Mouse (Mus musculus) spleen, adult 2 months (tissue): Measurements from ENCODE around the gene Tmem40. TPM values are rescaled to one million over a fixed set of nuclear protein-coding genes. Genes with fewer than 3 reads are reported as not detected.

ENCODE experiments used
- DNase-seq, 2 experiments: peaks; one replicate each; pipeline versions ENCODE4 v3.0.0 to v3.0.0-alpha.2; 2012 to 2021; ENCODE audit warnings: low spot score in 2 of 2, low read depth in 1 of 2
- H3K27ac ChIP-seq: fragments of 200-500 bp; 2 replicates; pipeline ENCODE4 v1.5.1; 2012; ENCODE audit warnings: low read length, inconsistent platforms; ENCODE audit not compliant: insufficient read depth
- H3K27me3 ChIP-seq: fragments of 200-500 bp; 2 replicates; pipeline ENCODE4 v1.6.1; 2012; ENCODE audit warnings: mild to moderate bottlenecking, moderate library complexity, low read length, inconsistent platforms; ENCODE audit not compliant: control insufficient read depth, insufficient read depth
- H3K36me3 ChIP-seq: fragments of 200-500 bp; 2 replicates; pipeline ENCODE4 v1.6.1; 2012; ENCODE audit warnings: mild to moderate bottlenecking, low read length, inconsistent platforms; ENCODE audit not compliant: control insufficient read depth, insufficient read depth
- H3K4me1 ChIP-seq: fragments of 200-500 bp; 2 replicates; pipeline ENCODE4 v1.6.1; 2011; ENCODE audit warnings: inconsistent platforms; ENCODE audit not compliant: control insufficient read depth, insufficient read depth, insufficient read length
- H3K4me3 ChIP-seq: fragments of 200-500 bp; 2 replicates; pipeline ENCODE4 v1.5.1; 2011; ENCODE audit warnings: mild to moderate bottlenecking, inconsistent platforms; ENCODE audit not compliant: insufficient read depth, insufficient read length; ENCODE audit errors: extremely low read depth
- CTCF ChIP-seq: fragments of 200-500 bp; IDR thresholded peaks from 2 replicates; pipeline ENCODE4 v1.5.1; 2011; ENCODE audit warnings: mild to moderate bottlenecking, inconsistent platforms; ENCODE audit not compliant: insufficient read depth, insufficient read length, insufficient replicate concordance; ENCODE audit errors: extremely low read depth
- POLR2A ChIP-seq: fragments of 200-500 bp; IDR thresholded peaks from 2 replicates; pipeline ENCODE4 v1.6.1; 2011; ENCODE audit warnings: low read depth, low read length, inconsistent platforms
- WGBS: fragments of 180-500 bp; shearing (Covaris S2); methylation state at CpG from one replicate; pipeline ENCODE4 v1.1.7; 2018; 5-methylcytosine and 5-hydroxymethylcytosine counted together
- polyA plus RNA-seq: library from polyadenylated mRNA; depleted of rRNA; stranded (reverse); fragments of >200 nt; gene quantifications from 2 replicates; pipeline ENCODE4 v1.2.3, GENCODE M21; 2012

Tmem40 gene
- polyA plus RNA-seq, 1 experiment = 10.2 TPM

DNA sequence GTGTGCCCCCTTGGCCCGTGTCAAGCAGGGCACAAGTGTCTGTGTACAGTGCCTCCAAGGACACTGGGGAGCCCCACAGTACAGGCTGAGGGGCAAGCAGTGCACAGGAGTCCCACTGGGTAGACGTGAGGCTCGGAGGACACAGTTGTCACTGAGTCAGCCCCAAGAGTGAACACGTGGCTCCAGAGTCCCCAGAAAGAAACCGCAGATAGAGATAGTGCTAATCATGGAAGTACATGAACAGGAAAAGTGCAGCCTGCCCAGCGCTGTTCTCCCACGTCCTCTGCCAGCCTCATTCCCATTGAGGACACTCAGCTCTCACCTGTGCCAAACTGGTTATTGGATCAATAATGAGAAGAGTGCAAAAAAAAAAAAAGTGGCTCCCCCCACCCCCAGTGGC is 6.7 kb downstream of the Tmem40 start:
- Histone ChIP-seq H3K4me3 (no peak overlapping the region), H3K4me1 (peaks cover 4% of the 10 kb centered on the region; the same call in 1 of the 2 replicates), H3K27me3 (no peaks in the 10 kb centered on the region), H3K27ac (no peak overlapping the region), H3K36me3 (no peaks in the 10 kb centered on the region)
- no peak for DNase-seq
- WGBS = 85% methylated on average over 7 of the region's 7 CpGs
- TF ChIP-seq POLR2A = no peak
- no peak for TF ChIP-seq CTCF

DNA sequence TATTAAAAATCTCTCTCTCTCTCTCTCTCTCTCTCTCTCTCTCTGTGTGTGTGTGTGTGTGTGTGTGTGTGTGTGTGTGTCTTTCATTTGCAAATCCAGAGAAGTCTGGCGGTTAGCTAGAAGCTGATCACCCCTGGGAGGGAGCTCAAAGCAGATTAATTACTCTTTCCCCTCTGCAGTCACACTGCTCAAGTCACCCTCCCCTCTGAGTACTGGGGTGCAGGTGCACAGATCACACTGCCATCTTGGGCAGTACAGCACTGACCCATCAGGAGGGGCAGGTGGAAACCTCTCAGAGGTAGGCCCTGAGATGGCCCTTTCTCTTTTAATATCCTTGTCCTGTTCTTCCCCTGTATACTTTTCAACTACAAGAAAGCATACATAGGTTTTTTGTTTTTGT is 15.9 kb downstream of the Tmem40 start:
- Histone ChIP-seq H3K27me3 (no peaks in the 10 kb centered on the region), H3K4me1 (no peaks in the 10 kb centered on the region), H3K36me3 (no peaks in the 10 kb centered on the region), H3K4me3 (no peak overlapping the region), H3K27ac (no peak overlapping the region)
- TF ChIP-seq POLR2A = no peak
- TF ChIP-seq CTCF = no peak
- WGBS = 89% methylated on average over 1 of the region's 1 CpGs
- DNase-seq = no peak

DNA sequence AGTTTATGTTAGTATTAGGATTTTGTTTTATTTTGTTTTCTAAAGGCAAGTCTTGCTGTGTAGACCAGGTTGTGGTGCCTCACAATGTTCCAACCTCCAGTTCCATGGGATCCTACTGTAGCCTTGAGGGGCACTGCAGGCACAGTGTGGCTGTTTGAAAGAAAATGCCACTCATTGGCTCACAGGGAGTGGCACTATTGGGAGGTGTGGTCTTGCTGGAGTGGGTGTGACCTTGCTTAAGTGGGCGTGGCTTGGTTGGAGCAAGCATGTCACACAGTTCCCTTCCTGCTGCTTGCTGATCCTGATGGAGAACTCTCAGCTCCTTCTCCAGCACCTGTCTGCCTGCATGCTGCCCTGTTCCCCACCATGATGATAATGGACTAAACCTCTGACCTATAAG is 18.6 kb downstream of the Tmem40 start:
- no peak overlapping the region for H3K4me3 ChIP-seq
- DNase-seq = no peak
- no peak overlapping the region for H3K27ac ChIP-seq
- H3K4me1 ChIP-seq = no peaks in the 10 kb centered on the region
- WGBS = 52% methylated on average over 1 of the region's 1 CpGs
- no peak for TF ChIP-seq CTCF
- no peak for TF ChIP-seq POLR2A
- no peaks in the 10 kb centered on the region for H3K36me3 ChIP-seq
- H3K27me3 ChIP-seq = no peaks in the 10 kb centered on the region

DNA sequence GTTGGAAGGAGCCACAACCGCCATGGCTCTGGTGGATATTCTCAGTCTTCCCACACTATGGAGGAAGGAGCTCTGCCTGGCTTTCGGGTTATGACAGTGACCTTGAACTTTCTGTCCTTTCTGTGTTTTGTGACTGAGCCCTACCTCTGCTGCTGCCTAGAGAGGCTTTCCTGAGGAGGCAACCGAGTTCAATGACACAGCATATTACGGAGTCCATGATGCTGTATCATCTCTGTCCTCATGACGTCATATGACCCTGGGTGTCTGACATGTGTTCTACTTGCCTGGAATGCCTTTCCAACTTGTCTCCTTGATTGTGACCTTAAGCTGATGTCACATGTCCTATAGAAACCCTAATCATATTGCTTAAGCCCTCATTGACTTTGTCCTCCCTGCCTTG is 23.2 kb downstream of the Tmem40 start:
- TF ChIP-seq POLR2A (no peak), CTCF (no peak)
- no peaks in the 10 kb centered on the region for H3K27me3 ChIP-seq
- H3K4me1 ChIP-seq = no peaks in the 10 kb centered on the region
- 85% methylated on average over 5 of the region's 5 CpGs for WGBS
- H3K27ac ChIP-seq = no peak overlapping the region
- H3K4me3 ChIP-seq = no peak overlapping the region
- no peak for DNase-seq
- no peaks in the 10 kb centered on the region for H3K36me3 ChIP-seq

DNA sequence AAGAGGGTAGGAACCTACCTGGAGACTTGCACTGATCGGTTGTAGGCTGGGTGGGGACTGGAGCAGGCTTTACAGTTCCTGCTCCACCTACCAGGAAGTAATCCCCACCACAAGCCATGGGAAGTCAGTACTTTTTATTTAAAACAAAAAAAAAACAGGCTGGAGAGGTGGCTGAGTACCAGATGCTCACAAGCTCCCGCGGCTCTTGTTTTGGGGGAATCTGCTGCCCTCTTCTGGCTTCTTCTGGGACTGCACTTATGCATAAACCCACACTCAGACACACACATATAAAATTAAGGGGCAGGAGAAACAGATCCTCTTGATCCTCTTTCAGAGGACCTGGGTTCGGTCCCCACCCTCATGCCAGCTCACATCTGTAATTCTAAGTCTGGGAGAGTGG is 27.3 kb downstream of the Tmem40 start:
- WGBS = 80% methylated on average over 4 of the region's 4 CpGs
- Histone ChIP-seq H3K27me3 (no peaks in the 10 kb centered on the region), H3K4me3 (no peak overlapping the region), H3K4me1 (no peaks in the 10 kb centered on the region), H3K27ac (no peak overlapping the region), H3K36me3 (no peaks in the 10 kb centered on the region)
- TF ChIP-seq CTCF = no peak
- no peak for TF ChIP-seq POLR2A
- DNase-seq = peak in 1 of 2 experiments; percentile 11

DNA sequence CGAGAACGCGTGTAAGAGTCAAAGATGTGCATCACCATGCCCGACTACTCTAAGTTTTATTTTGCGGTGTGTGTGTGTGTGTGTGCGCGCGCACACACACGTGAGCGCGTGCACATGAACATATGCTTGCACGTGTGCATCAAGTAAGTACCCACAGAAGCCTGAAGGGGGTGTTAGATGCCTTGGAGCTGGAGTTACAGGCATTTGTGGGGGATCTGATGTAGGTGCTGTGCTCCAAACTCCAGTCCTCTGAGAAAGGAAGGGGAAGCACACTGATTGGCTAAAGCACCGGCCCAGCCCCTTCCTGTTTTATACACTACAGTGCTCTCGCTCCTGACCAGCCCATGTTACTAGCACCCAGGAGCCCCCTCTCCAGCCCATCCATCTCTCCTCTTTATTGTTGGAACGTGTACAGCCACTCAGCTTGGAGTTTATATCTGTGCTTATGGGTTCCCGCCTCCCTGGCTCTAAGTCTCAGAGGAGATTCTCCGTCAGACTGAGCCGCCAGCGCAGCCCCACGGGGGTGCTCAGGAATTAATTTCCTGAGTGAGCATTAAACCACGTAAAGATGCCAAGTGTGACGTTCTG is 29.8 kb downstream of the Tmem40 start:
- Histone ChIP-seq H3K27ac (no peak overlapping the region), H3K36me3 (no peaks in the 10 kb centered on the region), H3K4me1 (no peaks in the 10 kb centered on the region), H3K4me3 (no peak overlapping the region), H3K27me3 (no peaks in the 10 kb centered on the region)
- WGBS = 83% methylated on average over 22 of the region's 22 CpGs
- TF ChIP-seq CTCF (no peak), POLR2A (no peak)
- no peak for DNase-seq

DNA sequence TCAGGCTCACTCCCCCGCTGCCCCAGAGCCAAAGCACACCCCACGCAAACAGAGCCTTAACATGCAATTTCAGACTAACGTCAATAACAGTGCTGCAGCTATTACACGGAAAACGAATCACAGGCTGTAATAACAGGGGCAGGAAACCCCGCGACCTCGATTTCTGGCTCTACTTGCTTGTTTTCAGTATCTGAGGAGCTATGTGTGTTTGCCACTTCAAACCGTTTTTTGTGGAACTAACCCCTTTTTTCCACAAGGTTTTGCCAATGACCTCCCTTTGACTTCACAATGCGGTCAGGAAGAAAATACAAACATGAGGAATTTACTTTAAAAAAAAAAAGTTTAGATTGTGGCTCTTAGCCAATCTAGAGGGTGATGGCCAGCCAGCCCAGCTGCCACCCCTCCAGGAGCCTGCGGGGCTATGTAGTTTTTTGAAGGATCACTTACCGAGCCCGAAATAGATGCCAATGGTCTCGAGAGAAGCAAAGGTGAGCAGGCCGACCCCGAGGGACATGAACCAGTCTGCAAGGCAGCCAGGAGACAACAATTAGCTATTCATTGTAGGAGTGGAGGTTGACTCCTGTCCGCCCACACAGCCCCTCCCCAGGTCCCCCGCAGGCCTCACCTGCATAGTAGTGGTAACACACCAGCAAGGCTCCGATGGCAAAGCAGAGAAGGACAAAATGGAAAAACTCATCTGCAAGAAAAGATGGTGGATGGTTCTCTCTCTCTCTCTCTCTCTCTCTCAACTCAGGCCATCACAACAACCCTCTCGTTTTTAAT is 31.5 kb downstream of the Tmem40 start:
- Histone ChIP-seq H3K27me3 (no peaks in the 10 kb centered on the region), H3K27ac (no peak overlapping the region), H3K36me3 (no peaks in the 10 kb centered on the region), H3K4me1 (no peaks in the 10 kb centered on the region), H3K4me3 (no peak overlapping the region)
- TF ChIP-seq POLR2A (no peak), CTCF (no peak)
- 73% methylated on average over 20 of the region's 20 CpGs for WGBS
- DNase-seq = no peak
